Mouse (Mus musculus) heart, adult 2 months (tissue): ENCODE results near the gene Rps6kb2. TPM values are rescaled to one million over a fixed set of nuclear protein-coding genes. Genes with fewer than 3 reads are reported as not detected.
A peak's percentile ranks its signal among the peaks of the same experiment; 100 is the strongest.

ENCODE experiments used
- DNase-seq, 2 experiments: peaks; one replicate each; pipeline ENCODE4 v3.0.0; 2021
- H3K27ac ChIP-seq: fragments of 200-600 bp; 2 replicates; pipeline ENCODE4 v1.8.1; 2022
- H3K27me3 ChIP-seq: fragments of 200-500 bp; 2 replicates; pipeline ENCODE4 v1.6.1; 2012; ENCODE audit warnings: mild to moderate bottlenecking, low read length, inconsistent platforms, mixed read lengths; ENCODE audit not compliant: control insufficient read depth, insufficient read depth
- H3K36me3 ChIP-seq: fragments of 200-500 bp; 2 replicates; pipeline ENCODE4 v1.6.1; 2012; ENCODE audit warnings: low read length, inconsistent platforms; ENCODE audit not compliant: control insufficient read depth, insufficient read depth
- H3K4me1 ChIP-seq: fragments of 200-500 bp; 2 replicates; pipeline ENCODE4 v1.6.1; 2011; ENCODE audit warnings: low read length; ENCODE audit not compliant: control insufficient read depth, insufficient read depth
- H3K4me3 ChIP-seq: fragments of 200-600 bp; 2 replicates; pipeline ENCODE4 v1.8.1; 2022
- H3K79me2 ChIP-seq: fragments of 200-500 bp; replicated peaks from 2 replicates; pipeline ENCODE4 v1.6.1; 2012; ENCODE audit warnings: mild to moderate bottlenecking, inconsistent platforms, low read length, moderate library complexity, mixed read lengths; ENCODE audit not compliant: control insufficient read depth, insufficient read depth
- H3K9ac ChIP-seq: fragments of 200-500 bp; 2 replicates; pipeline ENCODE4 v1.6.1; 2012; ENCODE audit warnings: low read depth, mild to moderate bottlenecking, control low read depth, inconsistent platforms, low read length, mixed read lengths
- CTCF ChIP-seq: fragments of 200-600 bp; IDR thresholded peaks from 2 replicates; pipeline ENCODE4 v1.8.1; 2022; ENCODE audit warnings: antibody characterized with exemption, mild to moderate bottlenecking, moderate library complexity
- EP300 ChIP-seq: fragments of 200-500 bp; IDR thresholded peaks from 2 replicates; pipeline ENCODE4 v1.6.1; 2011; ENCODE audit warnings: low read depth, low read length, control low read depth; ENCODE audit not compliant: insufficient read depth
- POLR2A ChIP-seq: fragments of 200-500 bp; IDR thresholded peaks from 2 replicates; pipeline ENCODE4 v1.6.1; 2011; ENCODE audit warnings: mild to moderate bottlenecking, low read depth, low read length, control low read depth; ENCODE audit not compliant: insufficient read depth
- WGBS: fragments of 180-500 bp; shearing (Covaris S2); methylation state at CpG from one replicate; pipeline ENCODE4 v1.1.7; 2018; 5-methylcytosine and 5-hydroxymethylcytosine counted together
- intact Hi-C: fragments of 180-260 bp; cut with DNase I; formaldehyde crosslinking; loops from one replicate; pipeline ENCODE4 v1.15.1; 2025
- polyA plus RNA-seq: library from polyadenylated mRNA; depleted of rRNA; stranded (reverse); fragments of >200 nt; gene quantifications from 2 replicates; pipeline ENCODE4 v1.2.3, GENCODE M21; 2012
- total RNA-seq, 2 experiments: library from RNA; stranded (reverse); gene quantifications; 2 replicates each; pipeline ENCODE4 v1.2.3; 2021

The Rps6kb2 gene
- total and polyA plus RNA-seq, 3 experiments, result 14.7 to 32.9 (median 18.2) TPM

GRCm38 (mm10) chr19:4164721-4165120, 1.6 kb upstream of the Rps6kb2 start:
- H3K36me3 ChIP-seq, result no peaks in the 10 kb centered on the region
- TF ChIP-seq POLR2A (no peak), CTCF (no peak), EP300 (no peak)
- H3K9ac ChIP-seq, result no peak overlapping the region
- no peaks in the 10 kb centered on the region for H3K27me3 ChIP-seq
- H3K79me2 ChIP-seq, result no peaks in the 10 kb centered on the region
- H3K4me1 ChIP-seq, result peaks cover 3% of the 10 kb centered on the region
- H3K4me3 ChIP-seq, result no peak overlapping the region
- no peak for DNase-seq
- no peak overlapping the region for H3K27ac ChIP-seq
- intact Hi-C loops, result no loop called here
- WGBS, result 54% methylated on average over 2 of the region's 2 CpGs

GRCm38 (mm10) chr19:4164100-4164499, 946 bp upstream of the Rps6kb2 start:
- no peaks in the 10 kb centered on the region for H3K79me2 ChIP-seq
- intact Hi-C loops, result no loop called here
- H3K27me3 ChIP-seq, result no peaks in the 10 kb centered on the region
- no peak overlapping the region for H3K9ac ChIP-seq
- H3K36me3 ChIP-seq, result no peaks in the 10 kb centered on the region
- TF ChIP-seq POLR2A, result no peak
- TF ChIP-seq CTCF, result no peak
- no peak for TF ChIP-seq EP300
- H3K27ac ChIP-seq, result no peak overlapping the region
- H3K4me1 ChIP-seq, result peaks cover 3% of the 10 kb centered on the region
- no peak overlapping the region for H3K4me3 ChIP-seq
- DNase-seq, result no peak
- 81% methylated on average over 3 of the region's 3 CpGs for WGBS

GRCm38 (mm10) chr19:4163543-4163887, 361 bp upstream of the Rps6kb2 start:
- Histone ChIP-seq H3K36me3 (no peaks in the 10 kb centered on the region), H3K27ac (peak overlapping the region; percentile 90), H3K4me3 (peak overlapping the region; percentile 76), H3K9ac (no peak overlapping the region), H3K27me3 (no peaks in the 10 kb centered on the region), H3K79me2 (no peaks in the 10 kb centered on the region), H3K4me1 (peaks cover 3% of the 10 kb centered on the region)
- no peak for DNase-seq
- 25% methylated on average over 4 of the region's 4 CpGs for WGBS
- TF ChIP-seq POLR2A (no peak), EP300 (no peak), CTCF (no peak)
- intact Hi-C loops, result loop anchor here (2.0 kb wide), 2 partner anchors 15 to 37 kb away; partner anchors contain the start of gene Coro1b

- peaks cover 4% of the 10 kb centered on the region; the same call in 1 of the 2 replicates for H3K4me1 ChIP-seq
- H3K27me3 ChIP-seq, result no peaks in the 10 kb centered on the region
- TF ChIP-seq EP300, result no peak
- no peak for TF ChIP-seq POLR2A
- no peak for TF ChIP-seq CTCF
- no peak overlapping the region for H3K9ac ChIP-seq
- H3K79me2 ChIP-seq, result no peaks in the 10 kb centered on the region
- H3K27ac ChIP-seq, result no peak overlapping the region
- DNase-seq, result no peak
- no peak overlapping the region for H3K4me3 ChIP-seq
- intact Hi-C loops, result no loop called here
- WGBS, result 94% methylated on average over 8 of the region's 8 CpGs
- H3K36me3 ChIP-seq, result no peaks in the 10 kb centered on the region
Observed at GRCm38 (mm10) chr19:4159049-4159448, 4.1 kb downstream of the Rps6kb2 start.

GRCm38 (mm10) chr19:4156771-4157170, 6.4 kb downstream of the Rps6kb2 start:
- Histone ChIP-seq H3K36me3 (no peaks in the 10 kb centered on the region), H3K9ac (no peak overlapping the region)
- 85% methylated on average over 12 of the region's 12 CpGs for WGBS

GRCm38 (mm10) chr19:4156073-4156579, 7.0 kb downstream of the Rps6kb2 start:
- no peaks in the 10 kb centered on the region for H3K79me2 ChIP-seq
- DNase-seq, result no peak
- TF ChIP-seq CTCF (no peak), POLR2A (no peak), EP300 (no peak)
- no peak overlapping the region for H3K27ac ChIP-seq
- peaks cover 3% of the 10 kb centered on the region for H3K4me1 ChIP-seq
- H3K4me3 ChIP-seq, result no peak overlapping the region
- H3K36me3 ChIP-seq, result no peaks in the 10 kb centered on the region
- H3K9ac ChIP-seq, result no peak overlapping the region
- WGBS, result 76% methylated on average over 20 of the region's 20 CpGs
- no peaks in the 10 kb centered on the region for H3K27me3 ChIP-seq
- intact Hi-C loops, result no loop called here

More at GRCm38 (mm10) chr19:4156771-4157170, 6.4 kb downstream of the Rps6kb2 start:
- intact Hi-C loops, result no loop called here
- Histone ChIP-seq H3K27me3 (no peaks in the 10 kb centered on the region), H3K79me2 (no peaks in the 10 kb centered on the region), H3K27ac (no peak overlapping the region), H3K4me3 (no peak overlapping the region), H3K4me1 (peaks cover 3% of the 10 kb centered on the region; the same call in 1 of the 2 replicates)
- TF ChIP-seq EP300 (no peak), POLR2A (no peak), CTCF (no peak)
- DNase-seq, result no peak
